Mouse (Mus musculus): ENCODE measurements around the gene Ndufa13.
A peak's percentile ranks its signal among the peaks of the same experiment; 100 is the strongest.

Ndufa13 gene

GRCm38 (mm10) chr8:69907106-69907505 is 4.7 kb upstream of the Ndufa13 start:
- ATAC-seq (ENCODE audit: low TSS enrichment): no peak

DNA sequence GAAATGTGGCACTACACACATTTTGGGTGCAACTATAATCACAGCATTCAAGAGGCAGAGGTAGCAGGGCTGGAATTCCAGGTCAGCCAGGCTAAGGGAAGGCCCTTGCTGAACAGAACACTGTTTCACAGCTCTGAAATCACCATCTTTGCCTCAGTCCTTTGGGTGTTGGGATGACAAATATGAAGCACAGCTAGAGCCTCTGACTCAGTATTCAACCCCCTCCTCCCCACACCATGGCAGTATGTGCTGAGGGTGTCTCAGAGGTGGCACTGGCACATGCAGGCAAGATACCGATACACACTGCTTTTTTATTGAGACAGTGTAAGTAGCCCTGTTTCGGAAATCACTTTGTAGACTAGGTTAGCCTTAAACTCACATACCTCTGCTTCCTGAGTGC is 3.9 kb upstream of the Ndufa13 start:
- ATAC-seq (ENCODE audit: low TSS enrichment): no peak

DNA sequence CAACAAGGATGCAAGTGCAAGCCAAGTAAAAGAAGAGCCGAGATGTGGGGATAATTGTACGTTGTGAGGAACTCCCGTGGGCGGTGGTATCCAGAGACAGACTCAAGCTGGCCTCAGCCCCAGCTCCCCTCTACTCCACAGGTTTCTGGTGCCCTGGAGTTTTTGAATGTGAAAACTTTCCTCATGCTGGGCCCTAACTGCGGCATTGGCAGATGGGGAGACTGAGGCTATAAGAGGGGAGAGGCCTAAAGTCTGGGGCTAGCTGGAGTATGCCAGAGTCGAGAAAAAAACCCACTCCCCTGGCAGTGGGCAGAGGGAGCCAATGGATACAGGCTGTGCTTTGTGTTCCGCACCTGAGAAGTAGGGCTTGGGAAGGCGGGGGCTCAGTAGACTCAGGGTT is 1.7 kb upstream of the Ndufa13 start:
- no peak for ATAC-seq (ENCODE audit: low TSS enrichment)

DNA sequence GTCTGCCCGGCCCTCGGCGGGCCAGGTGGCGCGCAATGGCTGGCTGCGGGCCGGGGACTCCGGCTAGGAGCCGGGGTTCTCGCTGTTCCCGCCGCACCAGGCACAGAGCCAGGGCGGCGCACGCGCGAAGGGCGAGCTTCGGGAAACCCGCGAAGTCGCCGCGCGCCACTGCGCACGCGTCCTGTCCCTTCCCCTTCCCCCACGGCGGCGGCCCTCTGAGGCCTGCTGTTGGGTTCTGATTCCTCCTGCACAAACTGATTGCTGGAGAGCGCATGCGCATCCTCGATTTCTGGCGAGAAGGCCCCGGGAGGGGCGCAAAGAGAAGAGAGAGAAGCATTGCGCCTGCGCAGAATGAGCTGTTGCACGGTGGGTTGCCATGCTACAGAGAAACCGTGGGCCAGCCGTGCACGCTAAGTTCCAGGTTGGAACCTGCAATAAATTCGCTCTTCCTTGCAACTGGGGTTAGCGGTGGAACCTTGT is 745 bp upstream of the Ndufa13 start:
- ATAC-seq (ENCODE audit: low TSS enrichment): peak; percentile 69

DNA sequence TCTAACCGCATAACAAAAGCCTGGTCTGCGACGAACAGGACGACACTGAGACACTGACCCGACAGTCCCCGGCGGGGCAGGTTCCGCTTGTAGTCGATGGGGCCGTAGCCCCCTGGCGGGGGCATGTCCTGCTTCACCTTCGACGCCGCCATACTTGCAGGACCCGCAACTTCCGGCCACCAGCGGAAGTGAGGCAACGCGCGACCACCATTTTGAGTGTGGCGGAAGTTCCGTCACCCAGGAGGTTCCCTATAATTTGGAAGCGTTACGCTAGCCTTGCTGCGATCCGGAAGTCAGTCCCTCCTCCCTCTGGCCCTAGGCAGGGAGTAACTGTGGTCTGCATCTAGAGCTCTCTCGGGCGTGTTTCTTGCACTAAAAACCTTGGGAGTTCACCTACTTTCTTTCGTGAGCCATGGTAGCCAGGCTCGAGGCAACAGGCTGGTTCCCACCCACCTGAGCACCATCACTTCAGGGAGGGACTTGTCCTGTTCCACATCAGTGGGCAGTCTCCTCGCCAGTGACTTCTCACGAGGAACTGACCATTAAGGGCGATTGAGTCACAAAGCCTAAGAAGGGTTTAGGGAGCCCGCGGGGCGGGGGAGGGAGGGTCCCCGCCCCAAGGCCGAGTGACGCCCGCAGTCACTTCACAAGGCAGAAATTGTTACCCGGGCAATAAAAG is 735 bp downstream of the Ndufa13 start:
- ATAC-seq (ENCODE audit: low TSS enrichment): peak; percentile 70

DNA sequence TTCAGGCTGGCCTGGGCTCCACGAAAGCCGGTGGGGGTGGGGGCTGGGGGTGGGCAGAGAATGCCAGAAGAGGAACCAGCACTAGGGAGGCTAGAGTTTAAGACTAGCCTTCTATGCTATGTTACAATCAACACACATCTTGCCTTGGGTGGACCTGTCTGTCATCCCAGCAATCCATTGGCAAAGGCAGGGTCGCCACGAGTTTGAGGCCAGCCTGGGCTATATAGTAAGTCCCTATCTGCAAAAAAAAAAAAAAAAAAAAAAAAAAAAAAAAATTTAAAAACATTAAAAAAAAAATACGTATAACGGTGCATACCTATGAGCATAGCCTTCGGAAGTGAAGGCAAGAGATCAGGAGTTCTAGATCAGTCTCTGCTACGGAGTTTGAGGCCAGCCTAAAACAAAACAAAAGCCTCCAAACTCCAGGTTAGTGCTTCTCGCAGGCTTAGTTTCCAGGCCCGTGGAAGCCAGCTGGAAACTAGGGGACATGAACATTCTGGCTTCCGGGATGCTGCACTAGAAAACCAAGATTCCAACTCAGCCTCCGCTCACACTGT is 1.4 kb downstream of the Ndufa13 start:
- ATAC-seq (ENCODE audit: low TSS enrichment): no peak

DNA sequence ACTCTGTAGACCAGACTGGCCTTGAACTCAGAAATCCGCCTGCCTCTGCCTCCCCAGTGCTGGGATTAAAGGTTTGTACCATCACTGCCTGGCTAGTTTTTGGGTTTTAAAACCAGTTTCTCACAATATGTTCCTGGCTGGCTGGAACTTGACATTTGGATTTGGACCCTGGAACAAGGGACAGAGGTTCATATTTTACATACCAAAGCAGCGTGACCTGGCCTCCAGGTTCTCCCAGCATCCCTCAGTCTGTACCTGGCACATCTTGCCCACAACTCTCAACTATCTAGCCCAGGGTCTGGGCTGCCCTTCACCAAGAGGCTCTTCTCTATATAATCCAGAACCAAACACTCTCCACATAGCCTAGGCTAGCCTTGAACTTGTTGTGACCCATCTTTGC is 2.5 kb downstream of the Ndufa13 start:
- ATAC-seq (ENCODE audit: low TSS enrichment): no peak

GRCm38 (mm10) chr8:69897857-69898256 is 4.5 kb downstream of the Ndufa13 start:
- no peak for ATAC-seq (ENCODE audit: low TSS enrichment)

DNA sequence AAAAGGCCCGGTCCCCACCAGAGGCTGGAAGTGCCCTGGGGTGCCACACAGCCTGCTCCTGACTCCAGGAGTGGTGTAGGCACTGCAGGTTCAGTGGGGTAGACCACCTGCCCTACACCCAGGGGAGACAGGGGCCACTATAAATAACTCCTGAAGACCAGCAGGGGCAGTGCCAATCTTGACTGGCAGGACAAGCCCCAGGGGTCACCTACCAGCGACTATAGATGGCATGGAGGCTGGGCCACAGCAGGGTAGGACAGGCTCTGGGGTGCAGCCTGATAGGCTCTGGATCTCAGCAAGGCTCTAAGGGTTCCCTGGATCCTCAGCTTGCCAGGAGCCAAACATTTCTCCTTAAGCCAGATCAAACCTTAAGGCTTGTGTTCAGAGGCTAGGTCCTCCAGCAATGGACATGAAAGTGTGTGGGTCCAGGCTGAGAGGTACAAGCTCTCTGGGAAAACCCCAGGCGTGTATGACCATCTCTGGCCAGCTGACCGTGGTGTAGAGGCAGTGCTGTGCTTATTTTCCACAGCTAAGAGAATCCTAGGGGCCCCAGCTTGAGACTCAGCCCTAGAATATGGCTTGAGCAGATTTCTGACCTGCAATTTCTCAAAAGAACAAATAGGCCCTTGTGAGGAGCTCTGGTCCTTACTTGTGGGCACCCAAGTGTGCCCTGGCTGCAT is 6.4 kb downstream of the Ndufa13 start:
- ATAC-seq (ENCODE audit: low TSS enrichment): no peak

GRCm38 (mm10) chr8:69894836-69895332 is 7.5 kb downstream of the Ndufa13 start:
- no peak for ATAC-seq (ENCODE audit: low TSS enrichment)

- 0 out of 2 replicates have a peak, but pooled peaks have one; percentile 5 for ATAC-seq (ENCODE audit: low TSS enrichment)
These were observed 8.5 kb downstream of the Ndufa13 start for GRCm38 (mm10) chr8:69893863-69894262.

- peak; percentile 74 for ATAC-seq (ENCODE audit: low TSS enrichment)
These were observed 11.5 kb downstream of the Ndufa13 start for GRCm38 (mm10) chr8:69890813-69891241.

- no peak for ATAC-seq (ENCODE audit: low TSS enrichment)
These were observed 13.5 kb downstream of the Ndufa13 start for GRCm38 (mm10) chr8:69888902-69889301.

GRCm38 (mm10) chr8:69888244-69888866 is 14.0 kb downstream of the Ndufa13 start:
- no peak for ATAC-seq (ENCODE audit: low TSS enrichment)

GRCm38 (mm10) chr8:69887289-69888243 is 14.8 kb downstream of the Ndufa13 start, which contains the start of gene Cilp2:
TSS of gene Cilp2 (minus strand) at chr8:69887687.
- no peak for ATAC-seq (ENCODE audit: low TSS enrichment)

- ATAC-seq (ENCODE audit: low TSS enrichment): no peak
These were observed 18.2 kb downstream of the Ndufa13 start for GRCm38 (mm10) chr8:69884141-69884540.

- no peak for ATAC-seq (ENCODE audit: low TSS enrichment)
These were observed 19.3 kb downstream of the Ndufa13 start for GRCm38 (mm10) chr8:69882833-69883600.

DNA sequence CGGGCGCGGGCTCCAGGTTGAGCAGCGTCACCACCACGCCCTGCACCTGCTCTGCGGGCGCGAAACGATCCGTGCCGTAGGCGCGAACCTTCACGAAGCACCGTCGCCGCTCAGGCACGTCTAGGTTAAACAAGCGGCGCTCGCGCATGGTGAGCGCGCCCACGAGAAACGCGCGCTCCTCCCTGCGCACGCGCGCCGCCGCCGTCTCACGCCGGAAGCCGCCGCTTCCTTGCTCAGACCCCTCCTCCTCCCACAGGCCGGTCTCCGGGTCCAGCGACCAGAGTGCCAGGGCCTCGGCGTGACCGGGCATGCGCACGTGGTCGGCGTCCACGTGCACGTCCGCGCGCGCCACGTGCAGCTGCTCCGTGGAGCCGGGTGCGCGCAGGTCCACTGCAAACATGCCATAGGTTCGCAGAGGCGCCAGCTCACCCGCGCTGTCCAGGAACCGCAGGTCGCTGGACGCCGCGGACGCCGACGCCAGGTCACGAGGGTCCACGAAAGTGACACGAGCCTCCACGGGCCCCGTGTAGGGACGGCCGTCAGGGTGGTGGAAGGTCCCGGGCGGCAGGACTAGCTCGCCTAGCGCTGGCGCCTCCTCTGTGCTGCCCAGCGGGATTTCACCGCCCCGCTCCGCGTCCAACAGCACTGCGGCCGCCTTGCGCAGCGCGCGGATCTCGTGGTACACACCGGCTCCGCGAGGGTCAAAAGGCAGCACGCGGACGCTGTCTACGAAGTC is 20.2 kb downstream of the Ndufa13 start:
- peak; percentile 3; the same call in 1 of the 2 replicates for ATAC-seq (ENCODE audit: low TSS enrichment)

GRCm38 (mm10) chr8:69881261-69881865 is 21.0 kb downstream of the Ndufa13 start:
- no peak for ATAC-seq (ENCODE audit: low TSS enrichment)

Measured in frontal cortex, adult (tissue).